Mouse (Mus musculus): Measurements from ENCODE around the gene Sh3d19.

Gene Sh3d19

GRCm38 (mm10) chr3:86135886-86136563 lies 165.1 kb downstream of the Sh3d19 start:
- no peak for DNase-seq (ENCODE audit: low read depth, low spot score)

GRCm38 (mm10) chr3:86136936-86137574 lies 166.1 kb downstream of the Sh3d19 start:
- DNase-seq (ENCODE audit: low read depth, low spot score): no peak

GRCm38 (mm10) chr3:86139660-86140059 lies 168.8 kb downstream of the Sh3d19 start:
- no peak for DNase-seq (ENCODE audit: low read depth, low spot score)

GRCm38 (mm10) chr3:86141366-86141765 lies 170.5 kb downstream of the Sh3d19 start:
- DNase-seq (ENCODE audit: low read depth, low spot score): no peak

GRCm38 (mm10) chr3:86141886-86142262 lies 171.0 kb downstream of the Sh3d19 start:
- no peak for DNase-seq (ENCODE audit: low read depth, low spot score)

GRCm38 (mm10) chr3:86142263-86142933 lies 171.5 kb downstream of the Sh3d19 start, which contains the start of gene Rps3a1:
Gene Rps3a1, minus strand, starts transcription at chr3:86142702.
- DNase-seq (ENCODE audit: low read depth, low spot score): peak; percentile 99

- DNase-seq (ENCODE audit: low read depth, low spot score): no peak
Observed at GRCm38 (mm10) chr3:86142934-86143317, 172.0 kb downstream of the Sh3d19 start.

- no peak for DNase-seq (ENCODE audit: low read depth, low spot score)
Observed at GRCm38 (mm10) chr3:86143343-86143742, 172.4 kb downstream of the Sh3d19 start.

GRCm38 (mm10) chr3:86149063-86149462 lies 178.2 kb downstream of the Sh3d19 start:
- no peak for DNase-seq (ENCODE audit: low read depth, low spot score)

GRCm38 (mm10) chr3:86149521-86149920 lies 178.6 kb downstream of the Sh3d19 start:
- no peak for DNase-seq (ENCODE audit: low read depth, low spot score)

- DNase-seq (ENCODE audit: low read depth, low spot score): no peak
Observed at GRCm38 (mm10) chr3:86168841-86169425, 198.0 kb downstream of the Sh3d19 start.

GRCm38 (mm10) chr3:86179714-86180113 lies 208.8 kb downstream of the Sh3d19 start:
- no peak for DNase-seq (ENCODE audit: low read depth, low spot score)
